Mouse (Mus musculus) limb, embryonic 12.5 days (tissue): Measurements from ENCODE around the gene Dnah2. TPM values are rescaled to one million over a fixed set of nuclear protein-coding genes. Genes with fewer than 3 reads are reported as not detected.

Experiments used
- ATAC-seq: fragments of 200-750 bp; cut with Nextera tagmentation; 2 replicates; pipeline ENCODE4 v1.8.0; 2017; ENCODE audit warnings: low read depth, moderate TSS enrichment; ENCODE audit not compliant: insufficient number of reproducible peaks, insufficient read depth, low FRiP score, low TSS enrichment
- H3K27ac ChIP-seq: fragments of 300-500 bp; sonication (generic); 2 replicates; pipeline ENCODE4 v1.5.1; 2016; ENCODE audit warnings: mild to moderate bottlenecking, moderate library complexity
- H3K27me3 ChIP-seq: fragments of 300-500 bp; sonication (generic); 2 replicates; pipeline ENCODE4 v1.6.1; 2016; ENCODE audit warnings: mild to moderate bottlenecking, moderate library complexity
- H3K36me3 ChIP-seq: fragments of 300-500 bp; sonication (generic); 2 replicates; pipeline ENCODE4 v1.6.1; 2016; ENCODE audit warnings: mild to moderate bottlenecking, moderate library complexity
- H3K4me1 ChIP-seq: fragments of 300-500 bp; sonication (generic); replicated peaks from 2 replicates; pipeline ENCODE4 v1.6.1; 2016
- H3K4me2 ChIP-seq: fragments of 300-500 bp; sonication (generic); 2 replicates; pipeline ENCODE4 v1.6.1; 2016; ENCODE audit warnings: mild to moderate bottlenecking, moderate library complexity
- H3K4me3 ChIP-seq: fragments of 300-500 bp; sonication (generic); replicated peaks from 2 replicates; pipeline ENCODE4 v1.5.1; 2016; ENCODE audit warnings: mild to moderate bottlenecking
- H3K9ac ChIP-seq: fragments of 300-500 bp; sonication (generic); replicated peaks from 2 replicates; pipeline ENCODE4 v1.6.1; 2016; ENCODE audit warnings: mild to moderate bottlenecking, moderate library complexity
- H3K9me3 ChIP-seq: fragments of 300-500 bp; sonication (generic); 2 replicates; pipeline ENCODE4 v1.6.1; 2016; ENCODE audit warnings: mild to moderate bottlenecking, moderate library complexity
- WGBS: fragments of 180-500 bp; shearing (Covaris S2); methylation state at CpG from one replicate; pipeline ENCODE4 v1.1.7; 2016; 5-methylcytosine and 5-hydroxymethylcytosine counted together
- polyA plus RNA-seq: library from polyadenylated mRNA; unstranded; fragments of >200 nt; fragmentation: Nextera tagmentation; extraction: Ambion mirVana; gene quantifications from 2 replicates; pipeline ENCODE4 v1.2.1, GENCODE M21; 2016

Gene Dnah2
- polyA plus RNA-seq, 1 experiment from 2014 or later: 1.9 TPM

- Histone ChIP-seq H3K4me2 (peak overlapping the region; percentile 99), H3K9ac (no peak overlapping the region; the same call in 1 of the 2 replicates), H3K4me1 (peaks cover 63% of the 10 kb centered on the region), H3K36me3 (peaks cover 28% of the 10 kb centered on the region), H3K9me3 (no peaks in the 10 kb centered on the region), H3K27me3 (no peaks in the 10 kb centered on the region), H3K4me3 (peak overlapping the region; percentile 79), H3K27ac (peak overlapping the region; percentile 99)
- ATAC-seq: no peak
- 53% methylated on average over 7 of the region's 7 CpGs for WGBS
These were observed 136.4 kb downstream of the Dnah2 start for GRCm38 (mm10) chr11:69412548-69412947.

- Histone ChIP-seq H3K27ac (peak overlapping the region; percentile 97), H3K4me1 (peaks cover 56% of the 10 kb centered on the region), H3K4me2 (peak overlapping the region; percentile 99), H3K9me3 (no peaks in the 10 kb centered on the region), H3K36me3 (peaks cover 37% of the 10 kb centered on the region), H3K9ac (peak overlapping the region; percentile 82), H3K27me3 (no peaks in the 10 kb centered on the region), H3K4me3 (peak overlapping the region; percentile 79)
- no peak for ATAC-seq
- WGBS: 1% methylated on average over 39 of the region's 39 CpGs
These were observed 137.2 kb downstream of the Dnah2 start for GRCm38 (mm10) chr11:69411538-69412203.

GRCm38 (mm10) chr11:69411073-69411535, 137.8 kb downstream of the Dnah2 start:
- WGBS: under 1% methylated on average over 26 of the region's 26 CpGs
- peaks cover 42% of the 10 kb centered on the region for H3K36me3 ChIP-seq
- no peaks in the 10 kb centered on the region for H3K9me3 ChIP-seq
- no peaks in the 10 kb centered on the region for H3K27me3 ChIP-seq
- peak overlapping the region; percentile 97 for H3K27ac ChIP-seq
- H3K4me2 ChIP-seq: peak overlapping the region; percentile 99
- peak overlapping the region; percentile 82 for H3K9ac ChIP-seq
- peaks cover 53% of the 10 kb centered on the region for H3K4me1 ChIP-seq
- peak overlapping the region; percentile 79 for H3K4me3 ChIP-seq
- ATAC-seq: peak; percentile 57

GRCm38 (mm10) chr11:69410310-69411072, 138.4 kb downstream of the Dnah2 start:
- Histone ChIP-seq H3K4me2 (peak overlapping the region; percentile 99), H3K36me3 (peaks cover 49% of the 10 kb centered on the region), H3K27me3 (no peaks in the 10 kb centered on the region), H3K27ac (peak overlapping the region; percentile 97), H3K9ac (peak overlapping the region; percentile 82), H3K4me1 (peaks cover 53% of the 10 kb centered on the region), H3K9me3 (no peaks in the 10 kb centered on the region), H3K4me3 (peak overlapping the region; percentile 79)
- under 1% methylated on average over 41 of the region's 41 CpGs for WGBS
- peak; percentile 17 for ATAC-seq

DNA sequence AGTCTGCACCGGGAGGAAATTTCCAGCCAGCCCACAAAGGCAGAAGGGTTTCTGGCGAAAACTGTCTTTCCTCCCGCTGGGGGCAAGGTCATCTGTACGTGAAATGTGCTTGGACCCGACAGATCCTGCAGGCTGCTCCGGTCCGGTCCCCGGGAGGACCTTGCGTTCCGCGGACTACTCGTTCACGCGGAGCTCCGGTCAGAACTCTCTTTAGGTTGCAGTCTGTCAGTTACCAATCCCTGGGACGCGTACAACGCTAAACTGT, 138.9 kb downstream of the Dnah2 start:
- H3K27ac ChIP-seq: peak overlapping the region; percentile 97
- peak overlapping the region; percentile 99 for H3K4me2 ChIP-seq
- no peaks in the 10 kb centered on the region for H3K9me3 ChIP-seq
- no peak for ATAC-seq
- peaks cover 51% of the 10 kb centered on the region for H3K4me1 ChIP-seq
- WGBS: under 1% methylated on average over 18 of the region's 18 CpGs
- H3K27me3 ChIP-seq: no peaks in the 10 kb centered on the region
- H3K36me3 ChIP-seq: peaks cover 54% of the 10 kb centered on the region
- H3K9ac ChIP-seq: peak overlapping the region; percentile 82
- peak overlapping the region; percentile 79 for H3K4me3 ChIP-seq

GRCm38 (mm10) chr11:69409378-69410044, 139.4 kb downstream of the Dnah2 start:
- WGBS: under 1% methylated on average over 33 of the region's 46 CpGs
- H3K4me1 ChIP-seq: peaks cover 46% of the 10 kb centered on the region
- H3K4me2 ChIP-seq: peak overlapping the region; percentile 99
- peak; percentile 32 for ATAC-seq
- H3K36me3 ChIP-seq: peaks cover 58% of the 10 kb centered on the region
- H3K4me3 ChIP-seq: peak overlapping the region; percentile 79
- peak overlapping the region; percentile 82 for H3K9ac ChIP-seq
- H3K27me3 ChIP-seq: no peaks in the 10 kb centered on the region
- no peaks in the 10 kb centered on the region for H3K9me3 ChIP-seq
- H3K27ac ChIP-seq: peak overlapping the region; percentile 97

DNA sequence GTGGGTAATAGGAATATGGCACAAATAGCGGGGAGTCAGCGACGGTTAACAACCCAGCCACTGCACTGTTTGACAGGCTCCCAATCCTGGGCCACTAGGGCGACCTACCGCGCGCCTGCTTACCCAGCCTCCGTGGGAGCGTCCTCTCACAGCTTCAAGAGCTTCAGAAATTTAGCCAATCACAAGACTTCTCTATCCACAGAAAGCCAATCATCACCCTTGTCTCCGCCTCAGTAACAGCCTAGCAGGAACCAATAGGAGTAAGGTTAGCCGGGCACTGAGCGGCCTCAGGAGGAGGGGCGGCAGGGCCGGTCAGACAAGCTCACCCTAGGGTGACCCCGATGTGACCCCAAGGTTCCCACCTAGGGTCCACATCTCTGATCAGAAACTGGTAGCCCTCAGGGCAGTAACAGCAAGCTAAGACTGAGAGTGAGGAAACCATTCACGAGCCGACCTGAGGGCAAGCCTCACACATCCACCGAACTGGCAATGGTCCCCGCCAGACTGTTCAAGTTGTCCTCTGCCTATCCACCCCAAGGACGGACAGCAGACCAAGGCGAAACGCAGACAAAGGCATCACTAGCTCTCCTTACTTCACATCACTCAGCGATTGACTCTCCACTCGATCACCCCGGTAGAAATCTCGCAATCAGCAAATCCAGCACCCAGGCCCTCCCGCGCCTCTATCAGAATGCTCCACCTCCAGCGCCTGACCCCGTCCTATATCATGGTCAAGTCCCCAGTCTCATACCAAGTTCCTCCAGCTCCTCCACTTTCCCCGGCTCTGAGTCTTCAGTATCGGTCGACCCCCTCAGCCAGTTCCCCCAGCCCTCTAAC, 140.2 kb downstream of the Dnah2 start:
- Histone ChIP-seq H3K4me2 (peak overlapping the region; percentile 99), H3K9ac (peak overlapping the region; percentile 82), H3K9me3 (no peaks in the 10 kb centered on the region), H3K27ac (peak overlapping the region; percentile 97), H3K4me3 (peak overlapping the region; percentile 79), H3K36me3 (peaks cover 66% of the 10 kb centered on the region), H3K4me1 (peaks cover 38% of the 10 kb centered on the region), H3K27me3 (no peaks in the 10 kb centered on the region)
- under 1% methylated on average over 33 of the region's 33 CpGs for WGBS
- peak; percentile 33 for ATAC-seq

GRCm38 (mm10) chr11:69407724-69408004, 141.2 kb downstream of the Dnah2 start:
- H3K27me3 ChIP-seq: no peaks in the 10 kb centered on the region
- peak overlapping the region; percentile 99; the same call in 1 of the 2 replicates for H3K4me2 ChIP-seq
- H3K9me3 ChIP-seq: no peaks in the 10 kb centered on the region
- peak overlapping the region; percentile 79 for H3K4me3 ChIP-seq
- 91% methylated on average over 4 of the region's 4 CpGs for WGBS
- H3K9ac ChIP-seq: no peak overlapping the region
- peaks cover 27% of the 10 kb centered on the region for H3K4me1 ChIP-seq
- H3K27ac ChIP-seq: no peak overlapping the region
- no peak for ATAC-seq
- peaks cover 67% of the 10 kb centered on the region for H3K36me3 ChIP-seq

GRCm38 (mm10) chr11:69406867-69407723, 141.8 kb downstream of the Dnah2 start:
- no peak for ATAC-seq
- Histone ChIP-seq H3K4me1 (peaks cover 22% of the 10 kb centered on the region), H3K27ac (no peak overlapping the region), H3K27me3 (no peaks in the 10 kb centered on the region), H3K9me3 (no peaks in the 10 kb centered on the region), H3K9ac (no peak overlapping the region), H3K4me2 (no peak overlapping the region), H3K36me3 (peaks cover 68% of the 10 kb centered on the region), H3K4me3 (no peak overlapping the region)
- WGBS: 86% methylated on average over 16 of the region's 16 CpGs

DNA sequence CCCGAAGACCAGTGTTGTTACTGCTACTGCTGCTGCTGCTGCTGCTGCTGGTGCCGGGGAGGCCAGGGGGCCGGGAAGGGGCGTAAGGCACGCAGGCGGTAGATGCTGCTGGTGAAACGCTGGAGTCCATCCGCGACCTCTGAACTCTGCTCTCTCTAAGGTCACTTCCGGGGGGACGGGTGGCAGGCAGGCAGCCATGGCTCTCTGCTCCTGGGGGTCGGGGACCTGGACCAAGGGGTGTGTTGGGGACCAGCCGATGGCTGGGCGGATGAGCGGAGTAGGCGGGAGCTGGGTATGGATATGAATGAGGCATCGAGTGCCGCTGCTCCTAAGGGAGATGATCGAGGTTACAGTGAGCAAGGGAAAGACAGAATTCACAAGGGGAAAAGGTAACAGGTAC, 142.6 kb downstream of the Dnah2 start:
- Histone ChIP-seq H3K9me3 (no peaks in the 10 kb centered on the region), H3K27me3 (no peaks in the 10 kb centered on the region), H3K9ac (no peak overlapping the region), H3K36me3 (peaks cover 70% of the 10 kb centered on the region), H3K4me3 (no peak overlapping the region), H3K27ac (no peak overlapping the region), H3K4me2 (no peak overlapping the region), H3K4me1 (peaks cover 23% of the 10 kb centered on the region)
- 88% methylated on average over 19 of the region's 19 CpGs for WGBS
- ATAC-seq: no peak
